Mouse (Mus musculus): ENCODE results near the gene Vps26b.

Gene Vps26b

GRCm38 (mm10) chr9:26993118-26993517 is 36.7 kb downstream of the Vps26b start:
- DNase-seq = no peak

DNA sequence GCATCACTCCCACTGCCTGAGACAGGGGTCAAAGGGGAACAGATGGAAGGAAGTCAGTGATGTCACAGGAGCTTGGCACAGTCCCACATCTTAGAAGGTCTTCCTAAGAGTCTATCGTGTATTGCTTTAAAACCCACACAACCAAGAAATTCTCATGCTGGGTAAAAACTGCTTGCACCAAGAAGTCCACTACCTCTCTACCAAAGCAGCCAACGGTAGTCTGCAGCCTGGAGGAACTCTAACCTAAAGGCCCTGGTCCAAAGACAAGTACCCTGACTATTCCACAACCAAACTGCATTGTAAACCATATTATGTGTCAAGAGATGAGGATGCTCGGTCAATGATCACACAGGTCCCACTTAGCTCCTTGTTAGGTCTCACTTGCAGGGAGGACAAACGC is 39.7 kb downstream of the Vps26b start:
- no peak for DNase-seq

DNA sequence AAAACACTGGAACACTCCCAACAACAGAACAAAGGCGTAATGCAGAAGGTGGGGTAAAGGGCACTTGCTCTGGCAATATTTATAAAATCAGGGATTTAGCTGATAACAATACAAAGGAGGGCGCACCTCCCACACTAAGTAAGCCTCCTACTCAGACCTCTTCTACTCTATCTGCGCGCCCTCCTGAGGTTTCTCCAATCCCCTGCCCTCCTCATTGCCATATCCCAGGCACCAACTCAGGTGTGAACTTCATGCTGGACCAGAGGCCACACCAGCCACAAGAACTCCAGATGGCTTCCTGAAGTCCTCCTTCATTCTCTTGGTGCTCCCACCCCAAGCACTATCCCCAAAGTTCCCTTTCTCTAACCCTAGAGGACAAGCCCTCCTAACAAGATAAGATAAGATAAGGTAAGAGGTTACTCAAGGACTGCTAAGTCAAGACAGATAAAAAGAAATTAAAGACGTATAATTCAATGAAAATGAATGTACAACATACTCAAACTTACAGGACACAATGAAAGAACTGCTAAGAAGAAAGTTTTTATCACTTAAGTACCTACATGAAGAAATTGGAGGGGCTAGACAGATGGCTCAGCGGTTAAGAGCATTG is 44.1 kb downstream of the Vps26b start:
- no peak for DNase-seq

GRCm38 (mm10) chr9:26985090-26985613 is 44.7 kb downstream of the Vps26b start:
- DNase-seq = no peak

DNA sequence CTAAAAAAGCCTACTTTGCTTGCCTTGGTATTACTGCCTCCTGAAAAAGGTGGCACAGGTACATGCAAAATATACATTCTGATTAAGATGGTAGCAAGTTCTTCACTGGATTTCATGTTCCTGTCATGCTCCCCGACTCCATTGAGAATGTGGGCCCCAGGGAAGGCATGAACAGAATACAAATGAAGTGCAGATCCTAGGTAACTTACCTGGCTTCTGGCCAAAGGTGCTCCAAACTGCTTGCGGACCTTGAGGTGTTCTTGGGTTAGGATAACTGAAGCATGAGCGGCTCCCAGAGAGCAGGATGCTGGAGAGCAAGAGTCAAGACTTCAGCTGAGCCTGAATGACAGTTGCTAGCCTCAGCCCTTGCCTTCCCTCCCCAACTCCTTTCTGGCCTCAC is 51.1 kb downstream of the Vps26b start:
- no peak for DNase-seq

GRCm38 (mm10) chr9:26977754-26978153 is 52.1 kb downstream of the Vps26b start:
- DNase-seq = no peak
